Mouse (Mus musculus) T-helper 1 cell (primary cell): Measurements from ENCODE around the gene Arhgap19.

Experiments
- in situ Hi-C: fragments of 300-600 bp; cut with MboI, MseI; formaldehyde crosslinking; loops from one replicate; pipeline ENCODE4 v1.15.1; 2025; ENCODE audit warnings: high pct_unique_total_duplicates

The Arhgap19 gene

GRCm38 (mm10) chr19:41745941-41746557, 55.8 kb downstream of the Arhgap19 start:
- in situ Hi-C loops = loop anchor here (25.0 kb wide), 1 partner anchor 966 kb away; no protein-coding TSS in a partner anchor

DNA sequence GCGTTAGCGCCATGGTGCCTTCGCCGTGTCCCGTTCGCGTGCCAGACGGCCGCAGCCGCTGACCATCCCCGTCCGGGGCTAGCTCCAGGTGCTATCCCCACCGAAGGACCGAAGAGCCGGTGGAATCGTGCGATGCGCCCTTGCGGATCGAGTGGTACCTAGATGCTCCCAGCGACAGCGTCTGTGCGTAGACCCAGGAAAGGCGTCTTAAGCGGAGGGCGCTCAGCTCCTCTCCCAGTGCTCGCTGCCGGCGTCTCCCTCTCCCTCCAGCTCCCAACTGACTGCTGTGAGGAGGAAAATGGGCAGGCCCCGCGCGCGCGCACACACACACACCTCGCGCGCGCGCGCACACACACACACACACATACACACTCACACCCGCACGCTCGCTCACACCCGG, 58.5 kb downstream of the Arhgap19 start, which contains the start of gene Slit1:
TSS of gene Slit1 (minus strand) at position 270 of the 400 bp plus-strand sequence.
- in situ Hi-C loops = loop anchor here (25.0 kb wide), 1 partner anchor 969 kb away; no protein-coding TSS in a partner anchor

- in situ Hi-C loops = loop anchor here (25.0 kb wide), 1 partner anchor 973 kb away; no protein-coding TSS in a partner anchor
Measured at GRCm38 (mm10) chr19:41738896-41739295, 63.0 kb downstream of the Arhgap19 start.

- in situ Hi-C loops = loop anchor here (25.0 kb wide), 1 partner anchor 974 kb away; no protein-coding TSS in a partner anchor
Measured at GRCm38 (mm10) chr19:41738429-41738805, 63.4 kb downstream of the Arhgap19 start.

GRCm38 (mm10) chr19:41737657-41738428, 64.0 kb downstream of the Arhgap19 start:
- in situ Hi-C loops = loop anchor here (25.0 kb wide), 1 partner anchor 974 kb away; no protein-coding TSS in a partner anchor

- in situ Hi-C loops = loop anchor here (25.0 kb wide), 1 partner anchor 978 kb away; no protein-coding TSS in a partner anchor
Measured at GRCm38 (mm10) chr19:41734685-41735084, 67.2 kb downstream of the Arhgap19 start.

DNA sequence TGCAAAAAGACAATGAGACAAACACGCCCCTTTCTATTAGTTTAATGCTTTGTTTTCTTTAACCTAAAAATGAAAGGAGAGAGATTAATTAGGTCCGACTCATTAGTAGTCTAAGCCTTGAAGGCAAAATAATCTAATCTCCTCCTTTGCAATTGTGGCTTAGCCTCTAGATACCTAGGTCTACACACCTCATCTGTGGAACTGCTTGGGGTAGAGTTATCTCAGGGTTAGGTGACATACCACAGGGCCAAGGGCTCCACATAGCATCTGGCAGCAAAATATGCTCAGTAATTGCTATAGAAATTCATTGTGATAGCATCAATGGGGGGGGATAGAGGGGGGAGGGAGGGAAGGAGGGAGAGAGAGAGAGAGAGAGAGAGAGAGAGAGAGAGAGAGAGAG, 76.4 kb downstream of the Arhgap19 start:
- in situ Hi-C loops = loop anchor here (25.0 kb wide), 1 partner anchor 987 kb away; no protein-coding TSS in a partner anchor

DNA sequence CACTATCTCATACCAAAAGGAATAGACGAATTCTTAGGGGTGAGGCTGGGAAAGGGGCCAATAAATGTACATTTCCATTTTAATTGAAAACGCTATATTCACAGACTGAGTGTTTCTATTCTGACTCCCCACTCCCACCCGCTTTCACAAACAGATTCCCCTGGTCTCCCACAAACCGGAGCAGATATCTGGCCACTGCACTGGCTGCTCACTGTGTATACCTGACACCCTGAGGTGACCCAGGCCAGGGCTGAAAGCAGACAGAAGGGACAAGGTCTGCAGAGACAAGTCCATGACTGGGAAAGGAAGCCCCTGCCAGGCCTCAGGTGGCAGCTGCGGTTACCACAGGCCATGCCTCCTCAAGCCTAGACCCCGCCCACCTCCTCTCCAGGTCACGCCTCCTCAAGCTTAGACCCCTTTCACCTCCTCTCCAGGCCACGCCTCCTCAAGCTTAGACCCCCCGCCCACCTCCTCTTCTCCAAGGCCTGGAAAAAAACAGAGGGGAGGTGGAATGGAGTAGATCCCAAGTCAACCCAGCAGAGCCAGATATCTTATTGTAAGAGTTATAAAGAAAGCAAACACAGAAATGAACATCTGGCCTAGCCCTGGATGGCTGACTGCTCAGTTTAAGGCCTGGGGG, 76.9 kb downstream of the Arhgap19 start:
- in situ Hi-C loops = loop anchor here (25.0 kb wide), 1 partner anchor 987 kb away; no protein-coding TSS in a partner anchor

DNA sequence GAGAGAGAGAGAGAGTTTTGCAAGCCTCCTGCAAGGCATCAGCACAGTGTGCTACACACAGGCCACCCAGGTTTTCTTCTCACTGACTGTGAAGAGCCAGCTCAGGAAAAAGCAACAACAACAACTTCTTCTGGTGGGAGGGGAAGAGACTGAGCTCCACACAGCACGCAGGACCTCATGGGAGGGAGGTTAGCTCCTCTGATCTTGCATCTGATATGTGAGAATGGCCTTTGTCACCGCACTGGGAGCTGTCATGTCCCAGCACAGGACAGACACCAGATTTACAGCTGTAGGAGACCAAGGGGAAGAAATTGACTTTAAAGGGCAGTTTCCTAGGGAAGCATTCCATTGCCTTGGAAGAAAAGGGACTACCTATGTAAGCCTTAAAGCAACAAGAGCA, 78.5 kb downstream of the Arhgap19 start:
- in situ Hi-C loops = no loop called here

DNA sequence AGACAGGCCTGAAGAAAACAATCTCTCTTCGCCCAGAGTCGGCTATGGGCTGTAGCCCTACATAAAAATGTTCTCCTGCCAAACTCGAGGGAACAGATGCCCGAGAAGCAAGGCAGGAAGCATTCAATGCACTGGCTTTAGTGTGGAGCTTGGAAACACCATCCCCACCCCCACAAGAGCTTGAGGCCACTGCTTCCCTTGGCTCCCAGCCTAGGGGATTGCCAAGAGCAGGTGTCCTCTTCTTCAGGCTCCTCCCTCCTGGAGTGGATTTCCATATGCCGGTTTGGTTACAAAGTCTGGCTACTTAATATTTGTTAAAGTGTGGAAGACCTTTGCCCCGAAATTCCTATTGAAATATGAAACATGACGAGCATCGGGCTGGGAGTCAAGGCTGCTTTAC, 82.4 kb downstream of the Arhgap19 start:
- in situ Hi-C loops = no loop called here
